ENCODE assay signal across 10 mouse cellular contexts in genomic region chr5:65156853-65157252, GRCm38 (mm10). TPM values are rescaled to one million over a fixed set of nuclear protein-coding genes. Genes with fewer than 3 reads are reported as not detected.
DNase-seq lines count a peak whose midpoint lies in the region; TF ChIP-seq lines count a peak whose summit lies in the region.
"Had no signal": no experiment of that assay in that cellular context is flagged by ENCODE, and none has a peak within 500 bp of the region (broad histone marks: within the 10 kb centered on the region; RNA-seq: fewer than 3 reads in every experiment).

No protein-coding gene starts in this region.

- WGBS in small intestine, adult 2 months, result 87% methylated on average over 2 of the region's 2 CpGs

- no peaks in the 10 kb centered on the region for H3K4me1 ChIP-seq in small intestine, adult 2 months (ENCODE audit: control insufficient read depth, insufficient read depth, insufficient read length, low read length)
- H3K4me1 ChIP-seq: lung, embryonic 15.5 days; stomach, embryonic 15.5 days had no signal

- peak; percentile 81; the same call in 1 of the 2 replicates for TF ChIP-seq CTCF in small intestine, adult 2 months (IDR thresholded peaks at IDR 0.05; ENCODE audit: extremely low read depth, insufficient read length, insufficient replicate concordance, low read depth, low read length)

- TF ChIP-seq POLR2A in small intestine, adult 2 months (IDR thresholded peaks at IDR 0.05; ENCODE audit: low read depth, low read length), result no peak

- no peaks in the 10 kb centered on the region for H3K27me3 ChIP-seq in small intestine, adult 2 months (ENCODE audit: control insufficient read depth, insufficient read depth, low read length)
- H3K27me3 ChIP-seq: lung, embryonic 15.5 days; stomach, embryonic 15.5 days had no signal

- 0 out of 2 replicates have a peak, but pooled peaks cover 2% of the 10 kb centered on the region for H3K36me3 ChIP-seq in small intestine, adult 2 months (ENCODE audit: control insufficient read depth, insufficient read depth, low read length)
- H3K36me3 ChIP-seq: stomach, embryonic 15.5 days had no signal

- no peak overlapping the region for H3K4me3 ChIP-seq in small intestine, adult 2 months (ENCODE audit: low read depth, low read length)
- H3K4me3 ChIP-seq: lung, embryonic 15.5 days; stomach, embryonic 15.5 days had no signal

- peak; percentile 35 for DNase-seq in gastrocnemius, postnatal 10 days
- DNase-seq in gastrocnemius, postnatal 14 days, result no peak
- peak; percentile 6 to 15 for DNase-seq in CD8-positive naive resting alpha-beta T cell, adult 2 months (ENCODE audit: low read depth in 2 of 2, low spot score in 2 of 2)
- DNase-seq in c-Kit-negative CD71-positive TER-119-positive erythroid progenitor cells, embryonic 14.5 days (ENCODE audit: low read depth, low spot score), result peak; percentile 26
- peak; percentile 67 for DNase-seq in induced T-regulatory cell, adult 2 months (ENCODE audit: low read depth)
- no peak for DNase-seq in yolk sac, embryonic 10.5 days (ENCODE audit: low spot score)
- no peak for DNase-seq in layer of hippocampus, postnatal 14 days (ENCODE audit: low spot score in 2 of 2)

- intact Hi-C loops in gastrocnemius, postnatal 14 days (cut with DNase I; ENCODE audit: low total_unique reads), result no loop called here

- H3K27ac ChIP-seq in small intestine, adult 2 months (ENCODE audit: insufficient read depth, low read depth, low read length), result no peak overlapping the region
- H3K27ac ChIP-seq: stomach, embryonic 15.5 days had no signal

RNA-seq across cellular contexts. Expression of gene Wdr19, which starts 42.6 kb away (rescaled TPM):
- total RNA-seq in gastrocnemius, postnatal 10 days (2021), result 1 to 10 TPM; 2.3 to 3.1 TPM
- total RNA-seq in gastrocnemius, postnatal 14 days (2021), result 1 to 10 TPM; 2.0 to 2.2 TPM
- 0.34 and 0.70 TPM in 2 replicates for polyA plus RNA-seq in small intestine, adult 2 months (2012; rRNA removed)
- 10 to 100 TPM; 19.2 to 20.1 TPM for total RNA-seq in layer of hippocampus, postnatal 14 days (2021)

RNA-seq across cellular contexts. Expression of gene Klhl5, which starts 49.5 kb away (rescaled TPM):
- 10 to 100 TPM; 12.1 to 15.1 TPM for total RNA-seq in gastrocnemius, postnatal 10 days (2021)
- total RNA-seq in gastrocnemius, postnatal 14 days (2021), result 10 to 100 TPM in 1 of 2 experiments, 1 to 10 TPM in 1; 9.0 to 10.0 TPM
- polyA plus RNA-seq in small intestine, adult 2 months (2012; rRNA removed), result 4.6 and 6.6 TPM in 2 replicates
- total RNA-seq in layer of hippocampus, postnatal 14 days (2021), result 10 to 100 TPM; 79.0 to 87.6 TPM

Comparison
In these comparisons a context has a peak if more than half of its experiments do, and no peak if none do; other contexts are left out.
1. DNase-seq: peak in gastrocnemius, postnatal 10 days (single experiment), CD8-positive naive resting alpha-beta T cell, adult 2 months (2 of 2), c-Kit-negative CD71-positive TER-119-positive erythroid progenitor cells, embryonic 14.5 days (single experiment) and induced T-regulatory cell, adult 2 months (single experiment); none in gastrocnemius, postnatal 14 days (single experiment), yolk sac, embryonic 10.5 days (single experiment) and layer of hippocampus, postnatal 14 days (0 of 2).
2. RNA of gene Wdr19, which starts 42.6 kb away (total RNA-seq): 19.2 to 20.1 TPM in layer of hippocampus, postnatal 14 days; 2.3 to 3.1 TPM in gastrocnemius, postnatal 10 days and 2.0 to 2.2 TPM in gastrocnemius, postnatal 14 days; every median in the first group is over 4 times any median in the second.
3. RNA of gene Klhl5, which starts 49.5 kb away (total RNA-seq): 79.0 to 87.6 TPM in layer of hippocampus, postnatal 14 days; 12.1 to 15.1 TPM in gastrocnemius, postnatal 10 days and 9.0 to 10.0 TPM in gastrocnemius, postnatal 14 days; every median in the first group is over 4 times any median in the second.